Mouse (Mus musculus) MEL (cell line): Measurements from ENCODE around the gene Zic2. TPM values are rescaled to one million over a fixed set of nuclear protein-coding genes. Genes with fewer than 3 reads are reported as not detected.

Source experiments
- DNase-seq: peaks from one replicate; pipeline ENCODE4 v3.0.0; 2011; ENCODE audit warnings: low read depth, low spot score
- H3K27ac ChIP-seq: 2 replicates; pipeline ENCODE4 v1.5.1; 2012; ENCODE audit warnings: low read depth, mild to moderate bottlenecking, control low read depth, low read length, moderate library complexity; ENCODE audit not compliant: control insufficient read depth
- H3K27me3 ChIP-seq, 2 experiments: fragments of 150-350 bp in 1 of 2; sonication (generic) in 1 of 2; 2 replicates each; pipeline ENCODE4 v1.6.1; 2012; ENCODE audit warnings: low read length in 2 of 2, mild to moderate bottlenecking in 2 of 2, improper control_type of control experiment in 1 of 2, moderate library complexity in 1 of 2; ENCODE audit not compliant: insufficient read depth in 2 of 2, control insufficient read depth in 1 of 2
- H3K36me3 ChIP-seq, 2 experiments: 2 replicates each; pipeline ENCODE4 v1.6.1; 2012 to 2014; ENCODE audit warnings: low read length in 2 of 2, improper control_type of control experiment in 1 of 2, inconsistent platforms in 1 of 2, mild to moderate bottlenecking in 1 of 2; ENCODE audit not compliant: insufficient read depth in 2 of 2, control insufficient read depth in 1 of 2
- H3K4me1 ChIP-seq, 2 experiments: fragments of 150-350 bp in 1 of 2; sonication (generic) in 1 of 2; 2 replicates each; pipeline ENCODE4 v1.6.1; 2012; ENCODE audit warnings: low read length in 2 of 2, improper control_type of control experiment in 1 of 2, mild to moderate bottlenecking in 1 of 2; ENCODE audit not compliant: insufficient read depth in 2 of 2, control insufficient read depth in 1 of 2
- H3K4me3 ChIP-seq, 2 experiments: fragments of 150-350 bp in 1 of 2; sonication (generic) in 1 of 2; 2 replicates each; pipeline ENCODE4 v1.5.1; 2012; ENCODE audit warnings: low read depth in 2 of 2, low read length in 2 of 2, mild to moderate bottlenecking in 2 of 2, moderate library complexity in 2 of 2, control low read depth in 1 of 2, improper control_type of control experiment in 1 of 2; ENCODE audit not compliant: control insufficient read depth in 1 of 2, insufficient read depth in 1 of 2
- H3K79me2 ChIP-seq: 2 replicates; pipeline ENCODE4 v1.6.1; 2012; ENCODE audit warnings: mild to moderate bottlenecking, low read length, moderate library complexity; ENCODE audit not compliant: control insufficient read depth, poor library complexity, insufficient read depth
- H3K9ac ChIP-seq: 2 replicates; pipeline ENCODE4 v1.6.1; 2012; ENCODE audit warnings: low read depth, mild to moderate bottlenecking, control low read depth, low read length, moderate library complexity; ENCODE audit not compliant: control insufficient read depth, poor library complexity, severe bottlenecking
- H3K9me3 ChIP-seq: fragments of 150-350 bp; sonication (generic); replicated peaks from 2 replicates; pipeline ENCODE4 v1.6.1; 2012; ENCODE audit warnings: mild to moderate bottlenecking, low read length, improper control_type of control experiment, moderate library complexity; ENCODE audit not compliant: insufficient read depth
- CTCF ChIP-seq, 3 experiments: IDR thresholded peaks in 2 of 3; conservative IDR thresholded peaks in 1 of 3; 2 replicates each; pipeline ENCODE4 v1.5.1; 2011 to 2012; ENCODE audit warnings: low read length in 3 of 3, low read depth in 2 of 3, mild to moderate bottlenecking in 2 of 3, improper control_type of control experiment in 1 of 3, inconsistent platforms in 1 of 3, mixed read lengths in 1 of 3, moderate library complexity in 1 of 3; ENCODE audit not compliant: control insufficient read depth in 1 of 3, insufficient read depth in 1 of 3, poor library complexity in 1 of 3, severe bottlenecking in 1 of 3
- ETS1 ChIP-seq: IDR thresholded peaks from 2 replicates; pipeline ENCODE4 v1.6.1; 2012; ENCODE audit warnings: low read depth, mild to moderate bottlenecking, inconsistent platforms, low read length, improper control_type of control experiment, moderate library complexity
- GABPA ChIP-seq: IDR thresholded peaks from 2 replicates; pipeline ENCODE4 v1.6.1; 2012; ENCODE audit warnings: low read depth, mild to moderate bottlenecking, inconsistent platforms, low read length, improper control_type of control experiment, moderate library complexity
- GATA1 ChIP-seq: IDR thresholded peaks from 2 replicates; pipeline ENCODE4 v1.6.1; 2011; ENCODE audit warnings: low read depth, low read length, improper control_type of control experiment
- JUND ChIP-seq: IDR thresholded peaks from 2 replicates; pipeline ENCODE4 v1.6.1; 2011; ENCODE audit warnings: low read depth, mild to moderate bottlenecking, improper control_type of control experiment, low read length
- MAFK ChIP-seq: IDR thresholded peaks from 2 replicates; pipeline ENCODE4 v1.6.1; 2011; ENCODE audit warnings: low read depth, mild to moderate bottlenecking, low read length, improper control_type of control experiment, borderline replicate concordance
- MEF2A ChIP-seq: IDR thresholded peaks from 2 replicates; pipeline ENCODE4 v1.6.1; 2014; ENCODE audit warnings: low read depth, mild to moderate bottlenecking, inconsistent platforms, low read length, improper control_type of control experiment; ENCODE audit not compliant: poor library complexity, insufficient replicate concordance, severe bottlenecking; ENCODE audit errors: extremely low read depth
- NELFE ChIP-seq: IDR thresholded peaks from 2 replicates; pipeline ENCODE4 v1.6.1; 2011; ENCODE audit warnings: low read depth, low read length, improper control_type of control experiment
- POLR2AphosphoS5 ChIP-seq: IDR thresholded peaks from 2 replicates; pipeline ENCODE4 v1.6.1; 2012; ENCODE audit warnings: low read depth, borderline replicate concordance, mild to moderate bottlenecking, inconsistent platforms, low read length, moderate library complexity, mixed read lengths
- RCOR1 ChIP-seq: IDR thresholded peaks from 2 replicates; pipeline ENCODE4 v1.6.1; 2012; ENCODE audit warnings: low read depth, mild to moderate bottlenecking, inconsistent platforms, low read length, improper control_type of control experiment
- TAL1 ChIP-seq: IDR thresholded peaks from 2 replicates; pipeline ENCODE4 v1.6.1; 2012; ENCODE audit warnings: mild to moderate bottlenecking, inconsistent platforms, low read length, moderate library complexity, mixed read lengths
- TCF12 ChIP-seq: IDR thresholded peaks from 2 replicates; pipeline ENCODE4 v1.6.1; 2014; ENCODE audit warnings: low read depth, mild to moderate bottlenecking, inconsistent platforms, low read length, improper control_type of control experiment, moderate library complexity
- UBTF ChIP-seq: IDR thresholded peaks from 2 replicates; pipeline ENCODE4 v1.6.1; 2012; ENCODE audit warnings: low read depth, mild to moderate bottlenecking, inconsistent platforms, low read length, improper control_type of control experiment, moderate library complexity, borderline replicate concordance; ENCODE audit not compliant: insufficient read depth
- USF2 ChIP-seq, 2 experiments: IDR thresholded peaks; 2 replicates each; pipeline ENCODE4 v1.6.1; 2011 to 2012; ENCODE audit warnings: improper control_type of control experiment in 2 of 2, low read length in 2 of 2, borderline replicate concordance in 1 of 2, inconsistent platforms in 1 of 2, low read depth in 1 of 2, mild to moderate bottlenecking in 1 of 2; ENCODE audit not compliant: insufficient read depth in 1 of 2
- ZC3H11A ChIP-seq: IDR thresholded peaks from 2 replicates; pipeline ENCODE4 v1.6.1; 2012; ENCODE audit warnings: low read depth, mild to moderate bottlenecking, inconsistent platforms, low read length, improper control_type of control experiment
- ZKSCAN1 ChIP-seq: IDR thresholded peaks from 2 replicates; pipeline ENCODE4 v1.6.1; 2012; ENCODE audit warnings: low read depth, mild to moderate bottlenecking, inconsistent platforms, low read length, improper control_type of control experiment, moderate library complexity
- ZNF384 ChIP-seq: IDR thresholded peaks from 2 replicates; pipeline ENCODE4 v1.6.1; 2012; ENCODE audit warnings: low read depth, mild to moderate bottlenecking, inconsistent platforms, low read length, improper control_type of control experiment
- polyA plus RNA-seq, 2 experiments: library from polyadenylated mRNA; stranded (reverse) in 1 of 2; unstranded in 1 of 2; fragments of >175 nt in 1 of 2; fragments of >200 nt in 1 of 2; gene quantifications; 2 replicates each; pipeline versions ENCODE4 v1.2.1 to v1.2.4; 2012; ENCODE audit warnings: low replicate concordance in 2 of 2, low read depth in 1 of 2; ENCODE audit not compliant: insufficient read length in 2 of 2, insufficient read depth in 1 of 2, missing spikeins in 1 of 2
- total RNA-seq: library from RNA; depleted of rRNA; stranded (reverse); fragments of 300-350 nt; gene quantifications from 2 replicates; pipeline ENCODE4 v1.2.3, GENCODE M21; 2012

Zic2 gene
- total and polyA plus RNA-seq, 3 experiments, result 1.1 TPM; not detected in 2

GRCm38 (mm10) chr14:122468971-122469755 is 6.1 kb upstream of the Zic2 start:
- H3K9me3 ChIP-seq, result no peaks in the 10 kb centered on the region
- no peaks in the 10 kb centered on the region for H3K27me3 ChIP-seq
- no peak overlapping the region for H3K9ac ChIP-seq
- no peak overlapping the region for H3K4me3 ChIP-seq
- peaks cover 12% of the 10 kb centered on the region for H3K79me2 ChIP-seq
- peaks cover 0 to 6% of the 10 kb centered on the region in 2 experiments; a peak in 2 of 4 replicates for H3K36me3 ChIP-seq
- H3K27ac ChIP-seq, result no peak overlapping the region
- H3K4me1 ChIP-seq, result peaks cover 0 to 5% of the 10 kb centered on the region in 2 experiments; a peak in 1 of 4 replicates
- no peak for TF ChIP-seq ZC3H11A
- no peak for TF ChIP-seq UBTF
- no peak for TF ChIP-seq TAL1
- no peak for TF ChIP-seq JUND
- TF ChIP-seq GATA1, result no peak
- TF ChIP-seq MAFK, result no peak
- TF ChIP-seq ZKSCAN1, result no peak
- TF ChIP-seq MEF2A, result no peak
- TF ChIP-seq CTCF (IDR thresholded peaks at IDR 0.05 in 2 of 3, conservative IDR thresholded peaks at IDR 0.05 in 1 of 3; ENCODE audit: control insufficient read depth in 1 of 3, insufficient read depth in 1 of 3, low read depth in 2 of 3, low read length in 3 of 3, poor library complexity in 1 of 3, severe bottlenecking in 1 of 3), result no peak
- no peak for DNase-seq

- Histone ChIP-seq H3K36me3 (no peaks in the 10 kb centered on the region), H3K79me2 (no peaks in the 10 kb centered on the region), H3K9me3 (no peaks in the 10 kb centered on the region), H3K9ac (no peak overlapping the region), H3K27me3 (no peaks in the 10 kb centered on the region), H3K27ac (no peak overlapping the region), H3K4me1 (no peaks in the 10 kb centered on the region), H3K4me3 (no peak overlapping the region)
- TF ChIP-seq CTCF (IDR thresholded peaks at IDR 0.05 in 2 of 3, conservative IDR thresholded peaks at IDR 0.05 in 1 of 3; ENCODE audit: control insufficient read depth in 1 of 3, insufficient read depth in 1 of 3, low read depth in 2 of 3, low read length in 3 of 3, poor library complexity in 1 of 3, severe bottlenecking in 1 of 3) (no peak), ZC3H11A (no peak), ETS1 (no peak), ZNF384 (no peak), MEF2A (no peak), RCOR1 (no peak), POLR2AphosphoS5 (no peak), NELFE (no peak), GABPA (no peak), USF2 (IDR thresholded peaks at IDR 0.05; ENCODE audit: borderline replicate concordance in 1 of 2, insufficient read depth in 1 of 2, low read depth in 1 of 2, low read length in 2 of 2) (no peak), TCF12 (no peak)
- no peak for DNase-seq
These were observed 3.7 kb upstream of the Zic2 start for GRCm38 (mm10) chr14:122471449-122472085.
